Mouse (Mus musculus) megakaryocyte, embryonic 14.5 days (primary cell): Measurements from ENCODE around the gene Prss57. TPM values are rescaled to one million over a fixed set of nuclear protein-coding genes. Genes with fewer than 3 reads are reported as not detected.

Source experiments
- H3K27me3 ChIP-seq: replicated peaks from 2 replicates; pipeline ENCODE3; 2012; ENCODE audit warnings: inconsistent platforms
- H3K36me3 ChIP-seq: replicated peaks from 2 replicates; pipeline ENCODE3; 2012; ENCODE audit warnings: low read length, inconsistent platforms, mixed read lengths
- H3K4me1 ChIP-seq: 2 replicates; pipeline ENCODE4 v1.6.1; 2012; ENCODE audit warnings: inconsistent platforms
- H3K4me3 ChIP-seq: replicated peaks from 2 replicates; pipeline ENCODE3; 2012; ENCODE audit warnings: moderate library complexity, mild to moderate bottlenecking, inconsistent platforms
- H3K9me3 ChIP-seq: 2 replicates; pipeline ENCODE4 v1.6.1; 2012; ENCODE audit warnings: inconsistent platforms
- FLI1 ChIP-seq: IDR thresholded peaks from 2 replicates; pipeline ENCODE4 v1.6.1; 2012; ENCODE audit warnings: low read length, inconsistent platforms, mixed read lengths
- GATA1 ChIP-seq: IDR thresholded peaks from 3 replicates; pipeline ENCODE4 v1.6.1; 2012; ENCODE audit warnings: mixed read lengths, low read length, inconsistent platforms, borderline replicate concordance
- polyA plus RNA-seq: library from polyadenylated mRNA; stranded (reverse); fragments of >175 nt; gene quantifications from 2 replicates; pipeline ENCODE4 v1.2.3, GENCODE M21; 2012; ENCODE audit warnings: low replicate concordance; ENCODE audit not compliant: insufficient read depth

Gene Prss57
- polyA plus RNA-seq, 1 experiment = 0.70 TPM

DNA sequence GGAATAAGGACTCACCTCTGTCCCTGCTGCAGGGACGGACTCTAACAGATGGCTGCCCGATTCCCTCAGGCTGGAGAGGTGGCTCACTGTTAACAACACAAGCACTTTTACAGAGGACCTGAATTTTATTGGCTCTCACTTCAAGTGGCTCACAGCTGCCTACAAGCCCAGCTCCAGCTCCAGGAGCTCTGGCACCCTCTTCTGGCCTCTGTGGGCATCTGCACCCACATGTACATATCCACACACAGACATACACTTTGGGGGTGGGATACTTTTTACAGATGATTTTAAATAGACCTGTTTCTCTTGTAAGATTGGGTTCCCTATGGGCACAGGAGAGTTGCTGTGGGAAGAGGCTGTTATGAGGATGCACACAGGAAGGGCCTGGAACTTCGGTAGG, 18.4 kb downstream of the Prss57 start:
- peak overlapping the region; percentile 29 for H3K4me3 ChIP-seq
- H3K4me1 ChIP-seq = peaks cover 23% of the 10 kb centered on the region
- H3K9me3 ChIP-seq = peaks cover 19% of the 10 kb centered on the region
- peaks cover 32% of the 10 kb centered on the region for H3K27me3 ChIP-seq
- TF ChIP-seq GATA1 (no peak), FLI1 (no peak)
- no peaks in the 10 kb centered on the region for H3K36me3 ChIP-seq

DNA sequence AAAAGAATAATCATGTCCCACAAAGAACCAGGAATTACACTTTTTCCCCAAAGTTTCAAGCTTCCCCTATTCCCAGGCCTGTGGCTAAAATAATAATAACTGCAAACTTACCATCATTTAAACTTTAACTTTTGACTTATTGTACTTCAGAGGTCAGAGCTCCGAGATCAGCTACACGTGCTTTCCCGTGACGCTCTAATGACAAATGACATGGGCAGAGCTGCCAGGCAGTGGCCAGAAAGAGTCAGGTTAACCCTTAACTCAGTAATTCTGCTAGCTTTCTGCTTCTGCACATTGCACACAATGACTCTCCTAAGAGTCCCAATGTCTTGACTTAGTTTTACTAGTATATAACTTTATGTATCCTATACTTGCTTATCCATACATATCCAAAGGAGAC, 21.4 kb downstream of the Prss57 start:
- Histone ChIP-seq H3K4me1 (peaks cover 40% of the 10 kb centered on the region), H3K9me3 (peaks cover 11% of the 10 kb centered on the region), H3K36me3 (no peaks in the 10 kb centered on the region), H3K27me3 (peaks cover 13% of the 10 kb centered on the region), H3K4me3 (no peak overlapping the region)
- no peak for TF ChIP-seq GATA1
- TF ChIP-seq FLI1 = no peak

DNA sequence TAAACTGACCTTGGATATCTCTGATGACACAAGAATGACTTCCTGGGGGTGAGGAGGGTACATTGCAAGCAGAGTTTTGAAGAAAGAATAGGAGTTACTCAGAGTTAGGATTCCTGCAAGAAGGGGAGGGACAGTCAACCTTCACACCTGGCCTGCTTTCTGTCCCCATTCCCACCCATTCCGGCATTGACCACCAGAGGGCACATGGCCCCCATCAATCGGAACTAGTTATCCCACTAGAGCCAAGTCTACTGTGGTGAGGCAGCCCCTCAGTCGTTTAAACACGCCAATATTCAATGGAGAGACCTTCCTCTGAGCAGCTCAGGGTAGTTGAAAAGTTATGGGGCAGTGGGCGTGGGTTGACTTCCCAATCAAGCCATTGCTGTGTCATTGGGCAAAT, 22.4 kb downstream of the Prss57 start:
- Histone ChIP-seq H3K36me3 (peaks cover 8% of the 10 kb centered on the region), H3K4me1 (peaks cover 49% of the 10 kb centered on the region), H3K4me3 (no peak overlapping the region), H3K9me3 (peaks cover 11% of the 10 kb centered on the region), H3K27me3 (peaks cover 13% of the 10 kb centered on the region)
- no peak for TF ChIP-seq GATA1
- TF ChIP-seq FLI1 = no peak

DNA sequence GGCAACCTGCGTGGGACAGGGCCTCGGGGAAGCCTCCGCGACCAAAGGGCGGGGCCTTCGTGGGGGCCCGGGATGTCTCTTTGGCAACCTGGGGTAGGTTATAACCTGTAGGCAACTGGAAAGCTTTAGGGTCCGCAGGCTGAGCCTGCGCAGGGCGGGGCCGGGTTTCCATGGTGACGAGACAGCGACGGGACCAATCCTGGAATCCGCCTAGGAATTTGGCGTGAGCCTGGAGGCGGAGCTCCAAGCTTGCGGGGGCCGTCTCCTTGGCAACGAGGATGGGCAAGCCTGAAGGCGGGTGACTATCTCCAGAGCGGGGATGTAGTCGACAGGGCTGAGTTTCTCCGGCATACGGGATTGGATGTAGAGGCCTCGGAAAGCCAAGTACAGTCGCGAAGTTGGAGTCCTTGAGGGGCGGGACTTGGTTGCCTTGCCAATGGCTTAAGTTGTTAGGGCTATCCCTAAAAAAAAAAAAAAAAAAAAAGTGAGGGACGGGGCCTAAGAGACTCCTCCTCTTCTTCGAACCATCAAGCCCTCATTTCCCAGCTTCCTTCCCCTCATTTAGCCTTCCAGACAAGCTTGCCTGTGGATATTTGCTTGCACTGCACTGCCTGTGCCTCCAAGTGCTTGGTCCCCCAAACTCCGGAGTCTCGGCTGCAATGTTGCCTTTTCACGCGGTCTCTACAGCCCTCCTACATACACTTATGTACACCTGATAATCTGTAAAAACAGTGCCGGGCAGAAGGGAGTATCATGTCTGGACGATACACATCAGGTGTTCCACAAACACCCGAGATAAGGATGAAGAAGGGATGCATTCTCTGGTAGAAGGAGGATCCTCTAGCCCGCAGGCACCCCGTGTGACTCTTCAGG, 23.2 kb downstream of the Prss57 start:
- Histone ChIP-seq H3K9me3 (peaks cover 9% of the 10 kb centered on the region), H3K4me3 (peak overlapping the region; percentile 98), H3K4me1 (peaks cover 57% of the 10 kb centered on the region), H3K27me3 (peaks cover 10% of the 10 kb centered on the region), H3K36me3 (peaks cover 15% of the 10 kb centered on the region)
- TF ChIP-seq GATA1 (no peak), FLI1 (no peak)

DNA sequence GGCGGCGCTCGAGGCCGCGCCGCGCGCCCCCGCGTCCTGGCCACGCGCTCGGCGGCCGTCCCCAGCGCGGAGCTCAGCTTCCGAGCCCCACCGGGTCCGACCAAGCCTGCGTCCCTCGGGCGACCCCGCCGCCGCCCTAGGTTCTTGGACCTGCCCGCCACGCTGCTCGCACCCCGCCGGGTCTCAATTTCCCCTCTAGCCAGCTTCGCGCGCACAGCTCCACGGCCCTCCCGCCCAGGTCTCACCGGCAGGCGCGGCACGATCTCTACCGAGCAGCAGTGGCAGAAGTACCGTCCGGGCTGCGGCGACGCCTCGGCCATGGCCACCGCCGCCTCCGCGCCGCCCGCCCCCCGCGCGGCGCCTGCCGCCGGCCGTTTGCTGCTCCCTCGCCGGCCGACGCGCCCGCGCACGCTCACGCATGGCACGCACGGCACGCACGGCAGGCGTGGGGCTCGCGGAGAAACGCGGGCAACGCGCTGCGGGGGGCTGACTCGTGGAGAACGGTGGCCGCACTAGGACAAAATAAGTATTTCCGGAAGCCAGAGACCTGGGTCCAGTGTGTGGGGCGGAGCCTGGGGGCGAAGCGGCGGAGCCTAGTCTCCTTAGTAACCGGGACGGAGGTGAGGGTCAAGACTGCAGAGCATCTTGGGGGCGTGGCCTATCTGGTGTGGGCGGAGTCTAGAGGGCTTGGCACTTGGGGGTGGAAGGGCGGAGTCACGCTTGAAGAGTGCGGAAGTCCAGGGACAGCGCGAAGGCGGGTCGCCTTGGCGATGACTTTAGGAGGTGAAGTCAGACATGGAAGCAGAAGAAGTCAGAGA, 24.0 kb downstream of the Prss57 start, which contains the start of gene Rnf126:
Gene Rnf126, minus strand, starts transcription at position 445 of the 818 bp plus-strand sequence.
- Histone ChIP-seq H3K36me3 (peaks cover 24% of the 10 kb centered on the region), H3K4me3 (peak within 1 kb of the TSS; percentile 98), H3K9me3 (0 out of 2 replicates have a peak, but pooled peaks cover under 1% of the 10 kb centered on the region), H3K4me1 (peaks cover 66% of the 10 kb centered on the region), H3K27me3 (peaks cover 7% of the 10 kb centered on the region)
- no peak for TF ChIP-seq FLI1
- TF ChIP-seq GATA1 = no peak

DNA sequence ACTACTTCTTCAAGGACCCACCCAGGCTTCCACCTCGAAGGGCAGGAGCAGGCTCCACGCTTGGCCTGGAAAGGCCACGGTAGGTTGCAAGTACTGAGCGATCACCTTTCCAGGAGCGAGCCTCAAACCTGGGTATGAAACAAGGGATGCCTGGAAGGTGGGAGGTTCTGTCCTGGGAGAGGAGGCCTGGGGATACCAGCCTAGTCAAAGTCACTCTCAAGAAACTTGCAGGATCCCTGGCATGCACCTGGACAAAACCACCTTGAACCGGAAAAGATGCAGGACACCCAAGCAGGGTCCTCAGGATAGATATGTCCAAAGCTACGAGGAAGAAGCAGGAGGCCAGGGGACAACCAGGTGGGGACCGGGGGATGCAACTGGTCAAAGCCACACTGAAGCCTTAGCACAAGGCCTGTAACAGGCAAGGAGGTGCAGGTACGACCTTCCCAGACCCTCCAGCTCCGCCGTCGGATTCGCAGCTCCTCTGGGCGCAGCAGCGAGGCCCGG, 24.7 kb downstream of the Prss57 start:
- H3K9me3 ChIP-seq = no peaks in the 10 kb centered on the region
- peaks cover 31% of the 10 kb centered on the region for H3K36me3 ChIP-seq
- peaks cover 69% of the 10 kb centered on the region for H3K4me1 ChIP-seq
- H3K27me3 ChIP-seq = peaks cover 6% of the 10 kb centered on the region
- no peak for TF ChIP-seq FLI1
- TF ChIP-seq GATA1 = no peak
- peak overlapping the region; percentile 98 for H3K4me3 ChIP-seq

DNA sequence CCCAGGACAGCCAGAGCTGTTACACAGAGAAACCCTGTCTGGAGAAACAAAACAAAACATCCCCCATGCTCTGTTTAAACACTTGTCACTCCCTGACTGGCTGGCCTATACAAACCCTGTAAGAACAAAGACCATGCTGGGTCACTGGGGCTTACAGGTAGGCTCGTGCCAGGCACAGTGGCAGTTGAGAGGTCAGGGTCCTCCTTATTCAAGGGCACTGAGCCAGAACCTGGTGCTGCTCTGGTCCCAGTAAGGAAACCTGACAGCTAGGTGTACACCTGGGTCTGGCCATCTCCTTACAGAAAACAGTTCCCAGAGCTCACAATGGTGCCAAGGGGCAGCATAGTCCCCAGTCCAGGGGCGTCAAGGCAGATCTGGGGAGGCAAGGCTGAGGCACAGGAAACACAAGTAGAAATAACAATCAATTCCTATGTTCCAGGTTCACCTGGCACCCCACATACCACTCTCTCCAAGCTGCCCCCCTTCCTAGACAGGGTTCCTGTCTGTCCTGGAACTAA, 25.5 kb downstream of the Prss57 start:
- no peaks in the 10 kb centered on the region for H3K27me3 ChIP-seq
- TF ChIP-seq FLI1 (no peak), GATA1 (no peak)
- H3K4me3 ChIP-seq = peak overlapping the region; percentile 98
- H3K4me1 ChIP-seq = peaks cover 65% of the 10 kb centered on the region
- H3K9me3 ChIP-seq = no peaks in the 10 kb centered on the region
- H3K36me3 ChIP-seq = peaks cover 37% of the 10 kb centered on the region

DNA sequence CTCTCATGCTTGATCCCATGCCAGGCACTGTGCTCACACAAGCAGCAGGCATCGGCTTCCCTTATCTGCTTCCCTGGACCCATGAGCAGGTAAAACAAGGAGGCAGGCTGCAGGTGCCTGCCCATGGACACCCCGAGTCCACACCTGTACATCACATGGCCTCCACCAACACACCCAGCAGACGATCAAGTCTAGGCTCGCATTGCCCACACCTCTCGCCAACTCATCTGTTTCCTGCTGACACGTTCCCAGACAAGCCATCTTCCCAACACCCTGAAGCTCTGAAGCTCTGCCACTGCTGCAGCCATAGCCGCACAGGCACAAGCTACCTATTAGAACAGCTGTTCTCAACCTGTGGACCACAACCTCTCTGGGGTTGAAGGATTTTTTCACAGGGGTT, 26.5 kb downstream of the Prss57 start:
- Histone ChIP-seq H3K36me3 (peaks cover 46% of the 10 kb centered on the region), H3K4me1 (peaks cover 65% of the 10 kb centered on the region), H3K4me3 (peak overlapping the region; percentile 66), H3K9me3 (no peaks in the 10 kb centered on the region), H3K27me3 (no peaks in the 10 kb centered on the region)
- TF ChIP-seq FLI1 = no peak
- TF ChIP-seq GATA1 = no peak

DNA sequence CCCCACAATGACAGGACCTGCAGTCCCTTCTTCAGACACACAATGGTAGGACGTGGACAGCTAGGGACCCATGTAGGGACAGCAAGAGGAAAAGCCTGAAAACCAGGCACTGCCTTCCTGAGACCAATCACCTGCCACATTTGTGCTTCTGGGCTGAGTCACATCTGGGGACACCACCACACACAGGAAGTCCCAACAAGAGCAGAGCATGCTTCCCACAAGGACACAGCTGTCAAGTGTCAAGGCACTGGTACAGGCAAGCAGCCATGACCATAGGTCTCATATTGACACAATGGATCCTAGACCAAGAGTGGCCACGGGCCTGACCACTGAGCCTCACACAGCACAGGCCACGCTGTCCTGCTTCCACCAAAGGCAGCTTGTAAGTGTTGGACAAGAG, 27.9 kb downstream of the Prss57 start:
- Histone ChIP-seq H3K27me3 (no peaks in the 10 kb centered on the region), H3K4me1 (peaks cover 57% of the 10 kb centered on the region), H3K4me3 (peak overlapping the region; percentile 78), H3K9me3 (no peaks in the 10 kb centered on the region), H3K36me3 (peaks cover 59% of the 10 kb centered on the region)
- no peak for TF ChIP-seq FLI1
- TF ChIP-seq GATA1 = no peak
